Mouse (Mus musculus): ENCODE data around the gene Btg1.

Btg1 gene

GRCm38 (mm10) chr10:96609356-96610345, 7.2 kb upstream of the Btg1 start:
- CTCF ChIA-PET = interaction anchor here (0.8 kb wide), 1 partner anchor 198 kb away, joined by 3 read pairs; no protein-coding TSS in a partner anchor

- CTCF ChIA-PET = interaction anchor here (0.7 to 1.0 kb wide), 3 partner anchors 13 to 703 kb away, joined by 3 to 7 read pairs (median 4); no protein-coding TSS in a partner anchor
These were observed 651 bp upstream of the Btg1 start for GRCm38 (mm10) chr10:96616001-96616708.

GRCm38 (mm10) chr10:96617221-96617950, 580 bp downstream of the Btg1 start:
- CTCF ChIA-PET = interaction anchor here (0.6 to 1.0 kb wide), 2 partner anchors 11 to 289 kb away, joined by 3 to 4 read pairs; no protein-coding TSS in a partner anchor

DNA sequence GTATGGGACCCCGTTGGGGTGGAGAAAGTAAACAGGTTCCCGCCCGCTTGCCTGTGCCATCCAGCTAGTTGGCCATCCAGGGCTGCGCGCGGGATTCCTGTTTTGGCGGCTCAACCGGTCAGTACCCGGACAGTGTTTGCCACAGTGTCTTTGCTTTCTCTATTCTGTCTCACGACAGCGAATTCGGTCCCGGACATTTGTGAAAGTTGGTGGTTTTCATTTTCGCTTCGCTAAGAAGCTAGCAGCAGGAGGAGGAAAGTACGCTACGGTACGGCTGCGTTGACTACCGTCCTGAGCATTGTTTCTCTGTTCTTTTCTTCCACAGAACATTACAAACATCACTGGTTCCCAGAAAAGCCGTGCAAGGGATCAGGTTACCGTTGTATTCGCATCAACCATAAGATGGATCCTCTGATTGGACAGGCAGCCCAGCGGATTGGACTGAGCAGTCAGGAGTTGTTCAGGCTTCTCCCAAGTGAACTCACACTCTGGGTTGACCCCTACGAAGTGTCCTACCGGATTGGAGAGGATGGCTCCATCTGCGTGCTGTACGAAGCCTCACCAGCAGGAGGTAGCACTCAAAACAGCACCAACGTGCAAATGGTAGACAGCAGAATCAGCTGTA, 1.3 kb downstream of the Btg1 start:
- CTCF ChIA-PET = interaction anchor here (0.6 to 0.7 kb wide), 4 partner anchors 12 to 895 kb away, joined by 3 to 10 read pairs (median 4); no protein-coding TSS in a partner anchor

DNA sequence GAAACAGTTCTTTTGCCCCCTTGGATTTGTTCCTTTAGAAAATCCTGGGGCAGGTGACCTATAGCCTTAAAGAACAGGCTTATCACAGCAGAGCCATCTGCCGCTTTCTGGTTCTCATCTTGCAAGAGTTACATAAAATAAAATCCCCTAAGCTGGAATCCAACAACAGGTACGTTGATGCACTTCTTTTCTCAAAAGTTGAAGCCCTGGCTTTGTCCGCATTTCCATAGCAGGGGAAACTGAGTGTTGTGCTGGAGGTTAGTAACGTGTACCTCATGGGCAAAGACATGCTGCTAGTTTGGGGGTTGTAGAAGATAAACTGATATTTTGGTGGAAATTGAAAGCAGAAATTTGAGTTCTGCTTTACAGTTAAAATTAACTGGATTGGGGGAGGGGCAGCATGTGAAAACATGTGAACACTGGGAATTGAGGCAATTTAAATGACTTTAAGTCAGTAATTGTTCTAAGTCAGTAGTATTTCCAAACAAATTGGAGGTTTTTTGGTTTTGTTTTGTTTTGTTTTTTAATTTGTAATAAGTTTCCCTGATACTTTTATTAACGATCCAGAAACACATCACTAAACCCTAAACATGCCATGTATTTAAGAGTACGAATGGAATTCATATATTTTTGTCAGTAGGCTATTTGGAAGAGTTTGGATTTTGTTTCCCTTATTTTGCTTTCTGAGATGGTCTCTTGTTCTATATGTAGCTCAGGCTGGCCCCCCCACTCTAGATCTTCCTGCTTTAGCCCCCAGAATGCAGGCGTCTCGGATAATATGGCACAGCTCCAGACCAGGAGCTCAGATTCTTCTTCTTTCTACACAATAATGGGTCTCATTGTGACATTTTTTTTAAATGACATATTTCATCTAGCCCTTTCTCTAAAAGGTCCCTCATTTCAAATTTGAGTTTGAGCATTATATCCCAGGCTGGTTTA, 3.4 kb downstream of the Btg1 start:
- CTCF ChIA-PET = interaction anchor here (0.6 kb wide), 2 partner anchors 659 to 1769 kb away, joined by 3 to 7 read pairs; no protein-coding TSS in a partner anchor

DNA sequence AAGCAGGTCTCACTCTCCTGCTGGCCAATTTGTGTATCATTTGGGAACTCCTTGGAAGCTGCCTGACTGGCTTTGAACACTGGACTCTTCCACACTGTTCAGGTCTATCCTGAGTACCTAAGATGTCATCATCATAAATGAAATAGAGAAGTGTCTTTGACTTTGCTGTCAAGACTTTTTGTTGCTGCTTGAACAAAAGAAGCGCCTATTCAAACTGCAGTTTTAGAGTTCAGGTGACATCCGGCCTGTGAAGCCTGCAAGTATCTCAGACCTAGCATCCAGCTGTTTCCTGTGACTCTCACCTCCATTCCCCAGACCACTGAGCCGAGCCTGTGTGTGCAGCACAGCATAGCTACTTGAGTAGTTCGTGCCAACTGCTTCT, 4.1 kb downstream of the Btg1 start:
- CTCF ChIA-PET = interaction anchor here (0.6 kb wide), 1 partner anchor 658 kb away, joined by 7 read pairs; no protein-coding TSS in a partner anchor

GRCm38 (mm10) chr10:96621361-96621945, 4.6 kb downstream of the Btg1 start:
- CTCF ChIA-PET = interaction anchor here (0.5 to 0.6 kb wide), 2 partner anchors 37 to 658 kb away, joined by 5 to 7 read pairs; no protein-coding TSS in a partner anchor

DNA sequence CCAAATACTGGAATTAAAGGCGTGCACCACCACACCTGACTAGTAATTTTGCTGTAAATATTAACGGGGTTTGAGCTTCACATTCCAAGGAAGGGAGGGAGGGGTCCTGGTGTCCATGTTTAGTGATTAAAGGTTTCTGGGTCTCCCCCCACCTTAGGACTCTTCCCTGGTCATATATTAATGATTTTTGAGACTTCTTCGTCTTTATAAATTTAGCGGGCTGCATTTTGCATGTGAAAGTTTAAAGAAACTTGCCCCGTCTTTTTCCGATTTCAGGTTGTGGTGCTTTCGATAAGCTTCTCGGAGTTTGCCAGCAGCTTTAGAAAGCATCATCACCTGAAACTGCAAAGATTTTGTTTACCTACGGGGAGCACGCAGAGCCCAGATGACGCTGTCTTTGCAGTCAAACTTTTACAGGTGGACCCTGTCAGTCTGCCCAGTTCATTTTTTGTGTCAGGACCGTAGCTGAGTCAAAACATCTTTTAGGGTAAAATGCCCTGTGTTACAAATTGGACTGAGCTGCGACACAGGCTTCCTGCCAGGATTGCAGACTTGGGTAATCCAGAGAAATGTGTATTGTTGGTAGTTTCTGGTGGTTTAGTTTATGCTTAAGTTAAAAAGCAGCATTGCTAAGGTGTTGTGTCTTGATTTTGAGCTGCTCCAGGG, 5.3 kb downstream of the Btg1 start:
- CTCF ChIA-PET = interaction anchor here (0.5 kb wide), 1 partner anchor 38 kb away, joined by 5 read pairs; no protein-coding TSS in a partner anchor

- CTCF ChIA-PET = interaction anchor here (1.0 kb wide), 1 partner anchor 251 kb away, joined by 3 read pairs; no protein-coding TSS in a partner anchor
These were observed 6.2 kb downstream of the Btg1 start for GRCm38 (mm10) chr10:96622761-96623632.

DNA sequence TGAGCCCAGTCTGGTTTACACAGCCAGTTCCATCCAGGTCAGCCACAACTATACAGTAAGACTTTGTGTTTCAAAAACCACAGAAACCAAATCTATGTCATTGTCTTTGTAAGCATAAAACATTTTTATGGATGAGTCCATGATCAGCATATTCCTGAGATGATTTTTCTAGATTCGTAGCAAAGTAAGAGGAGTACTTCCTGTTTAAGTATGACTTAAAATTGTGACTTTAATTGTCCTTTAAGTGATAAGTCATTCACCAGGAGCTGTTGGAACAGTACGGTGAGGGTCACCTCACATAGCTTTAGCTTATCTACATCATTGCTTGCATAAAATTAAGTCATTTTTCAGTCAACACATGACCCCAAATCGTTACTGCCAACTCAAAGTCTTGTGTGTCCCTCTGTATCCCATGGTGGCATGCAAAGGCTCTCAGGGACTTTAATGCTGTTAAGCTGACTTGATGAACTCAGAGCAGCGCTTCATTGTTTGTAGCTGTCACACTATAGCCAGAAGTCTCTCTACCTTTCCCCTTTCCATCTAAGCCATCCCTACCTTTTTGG, 6.9 kb downstream of the Btg1 start:
- CTCF ChIA-PET = interaction anchor here (1.0 kb wide), 1 partner anchor 252 kb away, joined by 3 read pairs; no protein-coding TSS in a partner anchor

DNA sequence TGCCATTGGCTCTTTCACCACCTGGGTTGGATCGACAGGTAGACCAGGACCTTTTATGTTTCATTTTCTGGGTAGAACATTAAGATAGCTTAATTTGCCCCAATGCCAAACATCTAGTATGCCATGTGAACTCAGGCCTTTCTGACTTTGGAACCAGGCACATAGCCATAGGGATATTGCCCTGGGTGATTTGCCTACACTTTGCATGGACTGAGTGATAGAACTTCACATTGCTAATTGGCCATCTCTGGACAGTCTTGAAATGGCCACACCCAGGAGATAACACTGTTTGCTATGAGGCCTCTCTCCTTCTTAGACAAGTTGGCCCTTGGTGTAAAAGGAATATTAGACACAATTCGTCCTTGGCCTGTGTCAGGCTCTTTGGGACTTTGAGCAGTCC, 7.6 kb downstream of the Btg1 start:
- CTCF ChIA-PET = no interaction called here

- CTCF ChIA-PET = interaction anchor here (0.6 to 0.7 kb wide), 3 partner anchors 49 to 545 kb away, joined by 10 to 17 read pairs (median 13); no protein-coding TSS in a partner anchor
These were observed 8.3 kb downstream of the Btg1 start for GRCm38 (mm10) chr10:96625061-96625460.

DNA sequence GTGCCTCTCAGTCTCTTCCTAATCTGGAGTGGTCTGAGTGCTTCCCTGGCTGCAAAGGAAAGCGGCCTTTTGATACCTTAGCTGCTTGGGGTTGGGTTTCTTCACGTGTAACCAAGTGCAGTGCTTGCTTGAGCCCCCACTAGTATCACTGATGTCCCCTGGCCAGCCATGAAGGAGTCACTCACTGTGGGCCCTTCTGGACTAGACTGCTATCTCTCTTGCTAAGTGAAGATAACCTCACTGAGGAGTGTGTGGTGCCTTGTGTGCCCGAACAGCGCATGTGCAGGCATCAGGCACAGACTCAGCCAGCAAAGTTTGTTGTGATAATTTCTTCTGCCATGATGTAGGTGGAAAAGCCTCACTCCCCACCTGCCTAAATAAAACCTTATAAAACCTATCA, 8.9 kb downstream of the Btg1 start:
- CTCF ChIA-PET = no interaction called here

DNA sequence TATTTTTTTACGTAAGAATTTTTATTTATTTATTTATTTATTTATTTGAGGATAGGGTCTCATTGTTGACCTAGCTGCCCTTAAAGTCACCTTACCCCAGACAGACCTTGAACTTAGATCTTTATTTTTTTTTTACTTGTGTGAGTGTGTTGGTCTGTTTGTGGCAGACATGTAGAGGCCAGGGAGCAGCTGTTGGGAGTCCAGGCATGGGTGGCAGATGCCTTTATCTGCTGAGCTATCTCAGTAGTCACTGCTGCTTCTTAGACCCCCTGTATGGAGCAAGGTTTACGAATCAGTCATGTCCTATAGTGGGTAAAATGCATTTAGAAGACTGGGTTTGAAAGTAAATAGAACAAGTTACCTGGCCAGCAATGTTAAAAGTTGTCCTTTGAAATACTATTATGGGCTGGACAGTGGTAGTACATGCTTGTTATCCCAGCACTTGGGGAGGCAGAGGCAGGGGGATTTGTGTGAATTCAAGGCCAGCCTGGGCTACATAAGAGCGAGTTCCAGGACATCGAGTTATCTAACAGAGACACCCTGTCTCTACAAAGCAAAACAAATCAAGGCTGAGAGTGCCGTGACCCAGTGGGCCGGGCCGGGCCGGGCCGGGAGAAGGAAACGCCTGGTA, 9.4 kb downstream of the Btg1 start:
- CTCF ChIA-PET = no interaction called here

GRCm38 (mm10) chr10:96627332-96627731, 10.5 kb downstream of the Btg1 start:
- CTCF ChIA-PET = no interaction called here

DNA sequence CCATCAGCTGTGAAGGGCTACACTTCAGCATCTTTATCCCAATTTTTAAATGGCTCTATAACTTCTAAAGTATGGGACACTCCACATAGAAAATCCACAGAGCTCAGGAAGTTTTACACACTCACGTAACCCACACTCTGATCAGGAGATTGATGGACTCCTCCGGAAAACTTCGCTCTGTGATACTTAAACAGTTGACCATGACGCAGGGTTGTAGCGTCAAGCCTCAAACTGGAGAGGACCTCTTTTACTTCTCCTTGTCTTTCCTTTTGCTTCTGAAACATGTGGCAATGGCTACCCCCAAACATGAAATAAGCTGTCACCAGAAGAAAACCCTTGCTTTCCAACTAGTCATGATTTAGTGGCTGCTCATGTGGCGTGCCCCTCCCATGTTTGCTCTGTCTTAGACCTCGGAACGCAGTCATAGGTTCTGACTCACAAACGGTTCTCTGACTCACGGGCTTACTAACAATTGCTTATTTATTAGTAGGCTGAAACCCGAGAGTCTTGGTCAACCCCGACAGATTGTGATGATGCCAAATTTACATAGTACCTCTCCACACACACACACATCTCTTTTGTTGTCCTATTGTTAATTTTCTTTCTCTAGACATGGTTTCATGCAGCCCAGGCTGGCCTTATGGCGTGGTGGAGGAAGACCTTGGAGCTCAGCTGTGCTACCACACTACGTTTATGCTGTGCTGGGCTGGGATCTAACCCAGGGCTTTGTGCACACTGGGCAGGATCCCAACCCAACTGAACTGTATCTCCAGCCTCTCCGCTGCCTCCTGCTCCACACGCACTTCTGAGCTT, 11.5 kb downstream of the Btg1 start:
- CTCF ChIA-PET = interaction anchor here (0.5 kb wide), 1 partner anchor 11 kb away, joined by 4 read pairs; the partner anchor contains the start of gene Btg1
